Mouse (Mus musculus) lung, postnatal 0 days (tissue): ENCODE data around the gene Ephx1.

Source experiments
- CTCF ChIP-seq: IDR thresholded peaks from 2 replicates; pipeline ENCODE4 v1.5.1; 2016; ENCODE audit warnings: antibody characterized with exemption, mild to moderate bottlenecking
- EP300 ChIP-seq: IDR thresholded peaks from 2 replicates; pipeline ENCODE4 v1.6.1; 2016; ENCODE audit warnings: antibody characterized with exemption, mild to moderate bottlenecking, control low read depth

DNA sequence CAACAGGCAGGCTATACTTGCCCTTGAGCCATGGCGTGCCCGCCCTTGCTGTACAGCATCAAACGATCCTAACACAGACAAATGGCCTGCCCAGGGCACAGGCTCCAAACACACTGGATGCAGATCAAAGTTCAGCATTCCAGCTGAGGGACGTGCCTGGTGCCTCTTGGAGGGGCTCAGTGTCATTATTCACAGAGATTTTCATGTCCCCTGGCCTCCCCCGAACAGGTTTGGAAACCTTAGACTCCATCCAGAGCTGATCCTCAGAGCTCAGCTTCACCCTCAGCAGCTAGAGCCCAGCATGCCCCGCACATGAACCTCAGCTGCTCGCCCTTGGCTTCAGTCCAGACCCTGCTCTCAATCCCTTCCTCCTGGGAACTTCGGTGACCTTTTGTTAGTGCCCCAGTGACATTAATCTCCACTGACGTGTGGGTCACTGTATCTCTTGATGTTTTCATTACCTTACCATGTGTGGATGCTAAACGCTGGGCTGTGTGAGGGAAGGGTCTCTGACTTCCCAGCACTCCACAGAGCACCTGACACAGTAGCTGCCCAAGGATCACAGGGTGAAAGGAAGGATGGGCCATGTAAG lies 20.1 kb downstream of the Ephx1 start:
- TF ChIP-seq CTCF, result no peak
- no peak for TF ChIP-seq EP300
